25 mouse cellular contexts compared by ENCODE assay signal in the genomic region with DNA sequence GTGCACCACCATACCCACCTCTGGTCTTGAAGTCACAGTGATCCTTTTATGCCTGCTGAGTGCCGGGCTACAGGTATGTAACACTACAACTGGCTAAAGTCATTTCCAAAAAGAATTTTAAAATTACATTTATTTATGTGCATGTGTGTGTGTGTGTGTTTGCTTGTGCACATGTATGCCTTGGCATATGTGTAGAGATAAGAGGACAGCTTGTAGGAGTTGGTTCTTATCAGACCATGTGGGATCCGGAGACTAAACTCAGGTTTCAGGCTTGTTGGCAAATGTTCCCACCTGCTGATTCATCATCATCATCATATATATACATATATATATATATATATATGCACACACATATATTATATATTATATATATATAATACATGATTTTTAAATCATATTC. TPM values are rescaled to one million over a fixed set of nuclear protein-coding genes. Genes with fewer than 3 reads are reported as not detected.
DNase-seq lines count a peak whose midpoint lies in the region; ATAC-seq lines count a peak whose summit lies in the region.
"Had no signal": no experiment of that assay in that cellular context is flagged by ENCODE, and none has a peak within 500 bp of the region (broad histone marks: within the 10 kb centered on the region; RNA-seq: fewer than 3 reads in every experiment).

No protein-coding gene starts in this region.

- 0 out of 2 replicates have a peak, but pooled peaks cover 8% of the 10 kb centered on the region for H3K36me3 ChIP-seq in liver, embryonic 15.5 days (replicated peaks)
- H3K36me3 ChIP-seq in stomach, embryonic 16.5 days (ENCODE audit: control insufficient read depth, insufficient read depth, low read length), result no peaks in the 10 kb centered on the region
- H3K36me3 ChIP-seq: embryonic facial prominence, embryonic 15.5 days; forebrain, embryonic 10.5 days; forebrain, embryonic 15.5 days; hindbrain, embryonic 12.5 days; intestine, embryonic 15.5 days; limb, embryonic 12.5 days; midbrain, embryonic 15.5 days; neural tube, embryonic 15.5 days had no signal

- ATAC-seq in liver, embryonic 15.5 days (ENCODE audit: insufficient read depth), result peak; percentile 92
- ATAC-seq in stomach, embryonic 16.5 days (ENCODE audit: insufficient read depth, low FRiP score), result 0 out of 2 replicates have a peak, but pooled peaks have one; percentile 47
- ATAC-seq: forebrain, embryonic 15.5 days; hindbrain, postnatal 0 days; intestine, embryonic 15.5 days; lung, postnatal 0 days; midbrain, embryonic 15.5 days had no signal

- no peaks in the 10 kb centered on the region for H3K27me3 ChIP-seq in liver, embryonic 15.5 days
- no peaks in the 10 kb centered on the region for H3K27me3 ChIP-seq in stomach, embryonic 16.5 days (ENCODE audit: control insufficient read depth, insufficient read depth, low read length)
- H3K27me3 ChIP-seq: embryonic facial prominence, embryonic 15.5 days; forebrain, embryonic 15.5 days; hindbrain, embryonic 12.5 days; intestine, embryonic 15.5 days; limb, embryonic 12.5 days; midbrain, embryonic 15.5 days; neural tube, embryonic 15.5 days had no signal

- peak overlapping the region; percentile 51 for H3K4me2 ChIP-seq in liver, embryonic 15.5 days
- no peak overlapping the region for H3K4me2 ChIP-seq in stomach, embryonic 16.5 days (ENCODE audit: low read depth, low read length)
- H3K4me2 ChIP-seq: embryonic facial prominence, embryonic 15.5 days; forebrain, embryonic 15.5 days; hindbrain, embryonic 12.5 days; intestine, embryonic 15.5 days; limb, embryonic 12.5 days; midbrain, embryonic 15.5 days; neural tube, embryonic 15.5 days had no signal

- peak; percentile 50 for DNase-seq in heart, adult 11 months
- no peak for DNase-seq in heart, postnatal 4 days
- DNase-seq in liver, result peak; percentile 52
- DNase-seq in left cerebral cortex, adult 9 months (ENCODE audit: low spot score in 2 of 2), result no peak
- DNase-seq in right cerebral cortex, postnatal 10 days (ENCODE audit: low spot score in 2 of 2), result no peak
- DNase-seq in cerebellum, postnatal 14 days, result no peak
- DNase-seq: adrenal gland, postnatal 10 days; heart, postnatal 14 days; kidney, adult 8-10 months; kidney, postnatal 10 days; lung, adult 18-20 months; lung, postnatal 4 days; spleen, adult 18-20 months had no signal

- H3K4me3 ChIP-seq in liver, embryonic 15.5 days (replicated peaks), result peak overlapping the region; percentile 22
- H3K4me3 ChIP-seq in stomach, embryonic 16.5 days (replicated peaks; ENCODE audit: low read length), result no peak overlapping the region
- H3K4me3 ChIP-seq: embryonic facial prominence, embryonic 15.5 days; forebrain, embryonic 10.5 days; forebrain, embryonic 15.5 days; hindbrain, embryonic 12.5 days; intestine, embryonic 15.5 days; limb, embryonic 12.5 days; midbrain, embryonic 15.5 days; neural tube, embryonic 15.5 days had no signal

- no peaks in the 10 kb centered on the region for H3K9me3 ChIP-seq in liver, embryonic 15.5 days (replicated peaks)
- H3K9me3 ChIP-seq in stomach, embryonic 16.5 days (replicated peaks; ENCODE audit: control insufficient read depth, low read length), result no peaks in the 10 kb centered on the region
- H3K9me3 ChIP-seq: embryonic facial prominence, embryonic 15.5 days; forebrain, embryonic 10.5 days; forebrain, embryonic 15.5 days; hindbrain, embryonic 12.5 days; intestine, embryonic 15.5 days; limb, embryonic 12.5 days; midbrain, embryonic 15.5 days; neural tube, embryonic 15.5 days had no signal

- H3K27ac ChIP-seq in liver, embryonic 15.5 days (replicated peaks), result peak overlapping the region; percentile 90
- H3K27ac ChIP-seq in stomach, embryonic 16.5 days (ENCODE audit: low read length), result no peak overlapping the region
- H3K27ac ChIP-seq: embryonic facial prominence, embryonic 15.5 days; forebrain, embryonic 10.5 days; forebrain, embryonic 15.5 days; hindbrain, embryonic 12.5 days; hindbrain, postnatal 0 days; intestine, embryonic 15.5 days; limb, embryonic 12.5 days; midbrain, embryonic 15.5 days; neural tube, embryonic 15.5 days had no signal

- peak overlapping the region; percentile 26; the same call in 1 of the 2 replicates for H3K9ac ChIP-seq in liver, embryonic 15.5 days
- no peak overlapping the region for H3K9ac ChIP-seq in stomach, embryonic 16.5 days (ENCODE audit: low read length)
- H3K9ac ChIP-seq: embryonic facial prominence, embryonic 15.5 days; forebrain, embryonic 15.5 days; hindbrain, embryonic 12.5 days; intestine, embryonic 15.5 days; limb, embryonic 12.5 days; midbrain, embryonic 15.5 days; neural tube, embryonic 15.5 days had no signal

- WGBS in liver, embryonic 15.5 days (ENCODE audit: insufficient replicate concordance), result 53% methylated on average over 2 of the region's 2 CpGs
- 82% methylated on average over 2 of the region's 2 CpGs for WGBS in stomach, embryonic 16.5 days

- peaks cover 78% of the 10 kb centered on the region for H3K4me1 ChIP-seq in liver, embryonic 15.5 days (replicated peaks)
- no peaks in the 10 kb centered on the region for H3K4me1 ChIP-seq in stomach, embryonic 16.5 days (ENCODE audit: control insufficient read depth, insufficient read depth, low read length)
- H3K4me1 ChIP-seq: forebrain, embryonic 15.5 days; hindbrain, embryonic 12.5 days; intestine, embryonic 15.5 days; midbrain, embryonic 15.5 days had no signal

RNA-seq across cellular contexts. Expression of a gene that starts 12.3 kb away (rescaled TPM):
- total RNA-seq in heart, postnatal 4 days (2021), result 10 to 100 TPM; 18.3 to 26.7 TPM
- polyA plus RNA-seq in liver, embryonic 15.5 days (2015; fragmentation: Nextera tagmentation; extraction: Ambion mirVana), result 54.4 and 57.0 TPM in 2 replicates
- polyA plus RNA-seq in stomach, embryonic 16.5 days (2015; fragmentation: Nextera tagmentation; extraction: Ambion mirVana), result 7.6 and 7.7 TPM in 2 replicates

RNA-seq across cellular contexts. Expression of a gene that starts 38.8 kb away (rescaled TPM):
- total RNA-seq in heart, postnatal 4 days (2021), result 10 to 100 TPM; 16.9 to 18.6 TPM
- 7.9 and 8.0 TPM in 2 replicates for polyA plus RNA-seq in liver, embryonic 15.5 days (2015; fragmentation: Nextera tagmentation; extraction: Ambion mirVana)
- polyA plus RNA-seq in stomach, embryonic 16.5 days (2015; fragmentation: Nextera tagmentation; extraction: Ambion mirVana), result 12.2 and 14.1 TPM in 2 replicates

Comparison
In these comparisons a context has a peak if more than half of its experiments do, and no peak if none do; other contexts are left out.
1. DNase-seq: peak in heart, adult 11 months (single experiment) and liver (single experiment); none in heart, postnatal 4 days (single experiment), left cerebral cortex, adult 9 months (0 of 2), right cerebral cortex, postnatal 10 days (0 of 2) and cerebellum, postnatal 14 days (0 of 2).